Mouse (Mus musculus): ENCODE measurements around the gene Samd8. TPM values are rescaled to one million over a fixed set of nuclear protein-coding genes. Genes with fewer than 3 reads are reported as not detected.

The Samd8 gene
- polyA plus RNA-seq, 1 experiment: 0.47 TPM

GRCm38 (mm10) chr14:21741786-21742185, 8.5 kb upstream of the Samd8 start:
- peaks cover 2% of the 10 kb centered on the region for H3K4me1 ChIP-seq (ENCODE audit: control insufficient read depth)
- TF ChIP-seq TAL1 (IDR thresholded peaks at IDR 0.05; ENCODE audit: low read length): no peak
- no peak for TF ChIP-seq GATA1 (IDR thresholded peaks at IDR 0.05; ENCODE audit: low read length)
- no peaks in the 10 kb centered on the region for H3K36me3 ChIP-seq (ENCODE audit: control insufficient read depth)
- no peaks in the 10 kb centered on the region for H3K27me3 ChIP-seq (ENCODE audit: control insufficient read depth)
- H3K4me3 ChIP-seq (replicated peaks): no peak overlapping the region
- no peaks in the 10 kb centered on the region for H3K9me3 ChIP-seq (ENCODE audit: control insufficient read depth, low read length)

DNA sequence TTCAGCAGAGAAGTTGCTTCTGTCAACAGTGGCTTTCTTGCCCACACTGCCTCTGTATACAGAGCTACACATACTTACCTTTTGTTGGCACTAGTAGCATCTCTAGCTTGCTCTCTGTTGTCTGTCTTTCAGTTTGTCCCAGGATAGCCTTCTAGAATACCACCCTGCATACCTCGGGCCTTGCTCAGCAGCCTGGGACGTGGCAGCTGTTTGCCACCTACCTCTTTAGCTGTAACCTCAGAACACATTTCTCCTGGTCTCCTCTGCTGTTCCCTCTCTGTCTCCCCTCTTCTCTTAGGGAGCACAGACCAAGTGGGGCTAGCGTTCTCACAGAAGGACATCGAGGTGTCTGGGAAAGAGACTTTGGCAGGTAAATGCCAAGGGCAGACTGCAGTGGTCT, 7.9 kb upstream of the Samd8 start:
- no peak for TF ChIP-seq TAL1 (IDR thresholded peaks at IDR 0.05; ENCODE audit: low read length)
- no peak for TF ChIP-seq GATA1 (IDR thresholded peaks at IDR 0.05; ENCODE audit: low read length)
- no peaks in the 10 kb centered on the region for H3K9me3 ChIP-seq (ENCODE audit: control insufficient read depth, low read length)
- no peaks in the 10 kb centered on the region for H3K36me3 ChIP-seq (ENCODE audit: control insufficient read depth)
- no peak overlapping the region for H3K4me3 ChIP-seq (replicated peaks)
- no peaks in the 10 kb centered on the region for H3K27me3 ChIP-seq (ENCODE audit: control insufficient read depth)
- peaks cover 4% of the 10 kb centered on the region for H3K4me1 ChIP-seq (ENCODE audit: control insufficient read depth)

DNA sequence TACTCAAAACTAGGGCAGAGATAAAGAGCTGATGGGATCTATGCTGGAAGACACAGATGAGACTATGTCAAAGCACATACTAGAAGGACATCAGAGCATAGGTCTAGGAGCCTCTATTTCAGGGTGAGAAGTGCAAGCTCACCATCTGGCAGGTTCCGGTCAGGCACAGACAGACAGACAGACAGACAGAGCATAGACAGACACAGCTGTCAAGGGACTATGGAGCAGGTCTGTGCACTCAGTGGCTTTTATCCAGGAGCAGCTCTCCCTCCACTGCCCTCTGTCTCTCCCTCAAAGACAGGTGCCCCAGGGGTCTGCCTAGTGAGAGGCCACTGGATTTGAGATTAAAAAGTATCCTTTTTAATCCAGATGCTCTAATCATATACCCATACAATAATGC, 6.2 kb upstream of the Samd8 start:
- H3K36me3 ChIP-seq (ENCODE audit: control insufficient read depth): no peaks in the 10 kb centered on the region
- H3K27me3 ChIP-seq (ENCODE audit: control insufficient read depth): no peaks in the 10 kb centered on the region
- TF ChIP-seq TAL1 (IDR thresholded peaks at IDR 0.05; ENCODE audit: low read length): no peak
- TF ChIP-seq GATA1 (IDR thresholded peaks at IDR 0.05; ENCODE audit: low read length): no peak
- H3K9me3 ChIP-seq (ENCODE audit: control insufficient read depth, low read length): no peaks in the 10 kb centered on the region
- H3K4me1 ChIP-seq (ENCODE audit: control insufficient read depth): peaks cover 17% of the 10 kb centered on the region
- no peak overlapping the region for H3K4me3 ChIP-seq (replicated peaks)

DNA sequence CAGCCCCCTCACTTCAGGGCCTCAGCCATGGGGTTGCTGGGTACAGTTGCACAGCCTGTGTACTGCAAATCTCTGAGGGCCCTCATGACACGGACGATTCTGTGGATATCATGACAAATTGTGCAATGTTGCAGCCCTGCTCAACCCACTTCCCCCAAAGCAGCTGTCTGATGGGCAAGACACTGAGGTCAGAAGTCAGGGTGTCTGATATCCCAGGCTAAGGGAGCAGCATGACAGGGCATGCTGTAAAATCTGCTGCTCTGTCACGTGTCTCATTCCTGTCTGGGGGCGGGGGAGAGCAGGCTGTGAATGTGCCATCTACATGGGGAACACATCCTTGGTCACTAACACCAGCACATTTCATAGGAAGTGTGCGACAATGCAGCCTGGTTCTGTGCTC, 5.2 kb upstream of the Samd8 start:
- TF ChIP-seq GATA1 (IDR thresholded peaks at IDR 0.05; ENCODE audit: low read length) (no peak), TAL1 (IDR thresholded peaks at IDR 0.05; ENCODE audit: low read length) (no peak)
- H3K27me3 ChIP-seq (ENCODE audit: control insufficient read depth): no peaks in the 10 kb centered on the region
- no peaks in the 10 kb centered on the region for H3K36me3 ChIP-seq (ENCODE audit: control insufficient read depth)
- H3K4me1 ChIP-seq (ENCODE audit: control insufficient read depth): peaks cover 25% of the 10 kb centered on the region
- no peaks in the 10 kb centered on the region for H3K9me3 ChIP-seq (ENCODE audit: control insufficient read depth, low read length)
- H3K4me3 ChIP-seq (replicated peaks): no peak overlapping the region

DNA sequence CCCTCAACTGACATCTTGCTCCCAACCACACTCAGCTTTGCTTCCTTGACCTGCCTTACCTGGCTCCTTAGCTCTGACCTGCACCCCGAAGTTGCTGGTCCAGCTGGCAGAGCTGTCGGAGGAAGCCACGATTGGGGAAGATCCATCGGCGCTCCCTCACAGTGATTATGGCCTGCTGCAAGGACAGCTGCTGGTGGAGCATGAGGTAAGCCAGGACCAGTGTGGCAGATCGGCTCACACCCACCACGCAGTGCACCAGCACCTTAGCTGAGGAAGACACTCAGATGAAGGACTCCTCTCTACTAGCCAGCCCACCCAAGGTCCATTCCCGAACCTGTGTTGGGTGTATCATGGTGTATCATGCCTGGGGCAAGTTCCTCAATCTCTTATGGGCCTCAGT, 4.1 kb upstream of the Samd8 start:
- peaks cover 33% of the 10 kb centered on the region for H3K4me1 ChIP-seq (ENCODE audit: control insufficient read depth)
- no peak for TF ChIP-seq GATA1 (IDR thresholded peaks at IDR 0.05; ENCODE audit: low read length)
- no peak for TF ChIP-seq TAL1 (IDR thresholded peaks at IDR 0.05; ENCODE audit: low read length)
- no peaks in the 10 kb centered on the region for H3K9me3 ChIP-seq (ENCODE audit: control insufficient read depth, low read length)
- H3K4me3 ChIP-seq (replicated peaks): no peak overlapping the region
- H3K36me3 ChIP-seq (ENCODE audit: control insufficient read depth): no peaks in the 10 kb centered on the region
- H3K27me3 ChIP-seq (ENCODE audit: control insufficient read depth): no peaks in the 10 kb centered on the region

DNA sequence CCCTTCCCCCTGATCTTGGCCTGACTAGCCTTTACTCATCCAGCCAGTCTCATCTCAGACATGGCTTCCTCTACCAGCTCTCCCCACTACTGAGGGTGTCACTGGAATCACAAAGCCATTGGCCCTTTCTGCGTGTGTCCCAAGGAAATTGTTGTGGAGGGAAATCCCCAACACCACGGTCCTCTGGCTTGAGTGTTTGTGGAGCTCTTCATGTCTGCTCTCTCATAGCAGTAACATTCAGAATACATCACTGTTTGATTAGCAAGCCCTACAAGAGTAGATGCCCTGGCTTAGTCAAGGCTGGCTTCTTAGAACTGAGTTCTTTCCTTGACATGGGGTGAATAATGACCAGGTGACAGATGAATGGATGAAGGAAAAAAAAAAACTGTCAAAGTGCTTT, 3.5 kb upstream of the Samd8 start:
- no peaks in the 10 kb centered on the region for H3K36me3 ChIP-seq (ENCODE audit: control insufficient read depth)
- no peak for TF ChIP-seq TAL1 (IDR thresholded peaks at IDR 0.05; ENCODE audit: low read length)
- no peak for TF ChIP-seq GATA1 (IDR thresholded peaks at IDR 0.05; ENCODE audit: low read length)
- H3K4me3 ChIP-seq (replicated peaks): no peak overlapping the region
- peaks cover 37% of the 10 kb centered on the region for H3K4me1 ChIP-seq (ENCODE audit: control insufficient read depth)
- H3K9me3 ChIP-seq (ENCODE audit: control insufficient read depth, low read length): no peaks in the 10 kb centered on the region
- H3K27me3 ChIP-seq (ENCODE audit: control insufficient read depth): no peaks in the 10 kb centered on the region

- Histone ChIP-seq H3K4me1 (ENCODE audit: control insufficient read depth) (peaks cover 43% of the 10 kb centered on the region), H3K4me3 (replicated peaks) (no peak overlapping the region), H3K9me3 (ENCODE audit: control insufficient read depth, low read length) (no peaks in the 10 kb centered on the region), H3K27me3 (ENCODE audit: control insufficient read depth) (no peaks in the 10 kb centered on the region), H3K36me3 (ENCODE audit: control insufficient read depth) (no peaks in the 10 kb centered on the region)
- TF ChIP-seq TAL1 (IDR thresholded peaks at IDR 0.05; ENCODE audit: low read length) (no peak), GATA1 (IDR thresholded peaks at IDR 0.05; ENCODE audit: low read length) (no peak)
These were observed 2.7 kb upstream of the Samd8 start for GRCm38 (mm10) chr14:21747436-21748141.

GRCm38 (mm10) chr14:21748142-21748870, 2.0 kb upstream of the Samd8 start:
- Histone ChIP-seq H3K9me3 (ENCODE audit: control insufficient read depth, low read length) (no peaks in the 10 kb centered on the region), H3K4me3 (replicated peaks) (no peak overlapping the region), H3K4me1 (ENCODE audit: control insufficient read depth) (peaks cover 50% of the 10 kb centered on the region), H3K27me3 (ENCODE audit: control insufficient read depth) (no peaks in the 10 kb centered on the region), H3K36me3 (ENCODE audit: control insufficient read depth) (no peaks in the 10 kb centered on the region)
- no peak for TF ChIP-seq TAL1 (IDR thresholded peaks at IDR 0.05; ENCODE audit: low read length)
- no peak for TF ChIP-seq GATA1 (IDR thresholded peaks at IDR 0.05; ENCODE audit: low read length)

DNA sequence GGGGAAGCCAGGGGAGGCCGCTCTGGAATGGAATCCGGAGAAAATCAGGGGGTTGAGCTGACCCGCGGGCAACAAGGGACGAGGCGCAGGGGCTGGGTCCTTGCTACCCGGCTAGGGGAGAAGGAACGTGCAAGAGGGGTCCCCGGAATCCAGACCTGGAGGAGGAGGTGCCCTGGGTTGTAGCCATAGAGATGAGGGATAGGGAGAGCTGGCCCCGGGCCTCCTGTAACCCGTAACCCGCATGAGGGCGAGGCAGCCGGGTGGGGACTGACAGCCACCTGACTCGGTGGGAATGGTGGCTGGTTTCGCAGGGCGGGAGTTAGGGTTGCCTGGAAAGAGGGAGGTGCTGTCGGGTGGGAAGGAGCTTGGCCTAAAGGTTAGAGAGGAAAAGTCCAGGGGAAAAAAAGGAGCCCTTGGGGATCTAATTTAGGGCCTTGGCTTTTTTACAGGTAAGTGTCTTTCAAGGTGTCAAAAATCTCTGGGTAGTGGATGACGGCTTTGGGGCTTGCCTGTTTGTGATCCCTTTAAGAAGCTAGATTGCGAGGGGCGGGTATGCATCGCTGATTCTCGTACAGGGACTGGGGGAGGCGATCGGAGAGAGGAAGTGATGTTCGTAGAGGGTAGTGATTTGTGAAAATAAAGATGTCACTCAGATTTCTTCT, 681 bp downstream of the Samd8 start, which contains the start of gene Dusp13:
TSS of gene Dusp13 (minus strand) at position 301 of the 662 bp plus-strand sequence.
- Histone ChIP-seq H3K4me1 (ENCODE audit: control insufficient read depth) (peaks cover 70% of the 10 kb centered on the region), H3K9me3 (ENCODE audit: control insufficient read depth, low read length) (no peaks in the 10 kb centered on the region), H3K27me3 (ENCODE audit: control insufficient read depth) (no peaks in the 10 kb centered on the region), H3K4me3 (replicated peaks) (peak within 1 kb of the TSS; percentile 95), H3K36me3 (ENCODE audit: control insufficient read depth) (no peaks in the 10 kb centered on the region)
- TF ChIP-seq GATA1 (IDR thresholded peaks at IDR 0.05; ENCODE audit: low read length) (no peak), TAL1 (IDR thresholded peaks at IDR 0.05; ENCODE audit: low read length) (no peak)
